12 mouse cellular contexts compared by ENCODE assay signal in the genomic region with DNA sequence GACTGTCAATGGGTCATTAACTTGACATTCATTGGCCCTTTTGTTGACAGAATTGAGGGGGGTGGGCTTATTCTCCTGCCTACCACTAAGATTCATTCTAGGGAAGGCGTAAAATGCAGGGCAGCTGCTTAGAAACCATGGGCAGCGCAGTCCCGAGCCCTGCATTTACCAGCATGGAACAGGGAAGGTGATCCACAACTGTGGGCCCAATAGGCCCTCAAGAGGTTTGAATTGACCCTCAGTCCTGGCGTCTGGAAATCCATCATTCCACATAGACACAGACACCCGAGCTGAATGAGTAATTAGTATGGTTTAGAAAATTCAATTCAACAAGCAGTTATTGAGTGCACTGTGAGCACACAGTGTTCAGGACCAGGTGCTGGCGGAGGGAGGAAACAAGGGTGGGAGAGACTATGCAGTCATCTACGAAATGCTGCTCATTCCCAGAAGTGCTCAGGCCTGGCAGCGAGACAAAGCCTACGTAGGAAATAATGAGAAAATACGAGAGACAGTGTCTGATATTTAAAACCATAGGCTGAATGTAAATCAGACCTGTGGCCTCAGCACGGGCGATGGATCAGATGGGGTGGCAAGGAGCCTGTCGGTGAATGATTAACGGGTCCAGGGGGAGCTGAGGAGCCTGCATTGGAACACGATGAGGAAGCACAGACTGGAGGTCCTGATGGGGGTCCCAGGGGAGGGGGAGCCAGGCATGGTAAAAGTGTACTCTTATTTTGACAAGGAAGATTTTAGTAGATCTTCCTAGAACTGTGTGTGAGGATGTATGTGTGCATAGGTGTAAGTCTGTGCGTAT. TPM values are rescaled to one million over a fixed set of nuclear protein-coding genes. Genes with fewer than 3 reads are reported as not detected.
DNase-seq lines count a peak whose midpoint lies in the region; ATAC-seq lines count a peak whose summit lies in the region.
"Had no signal": no experiment of that assay in that cellular context is flagged by ENCODE, and none has a peak within 500 bp of the region (broad histone marks: within the 10 kb centered on the region; RNA-seq: fewer than 3 reads in every experiment).

No protein-coding gene starts in this region.

- 61% methylated on average over 16 of the region's 16 CpGs for WGBS in midbrain, embryonic 12.5 days
- WGBS in midbrain, embryonic 11.5 days = 78% methylated on average over 16 of the region's 16 CpGs
- WGBS in forebrain, embryonic 15.5 days = 35% methylated on average over 16 of the region's 16 CpGs
- WGBS in limb, embryonic 10.5 days = 46% methylated on average over 16 of the region's 16 CpGs

- peak; percentile 42; the same call in 1 of the 2 replicates for ATAC-seq in midbrain, embryonic 12.5 days (ENCODE audit: low FRiP score, low read depth)
- no peak; the same call in 1 of the 2 replicates for ATAC-seq in midbrain, embryonic 11.5 days (ENCODE audit: low FRiP score)
- ATAC-seq in forebrain, embryonic 15.5 days (replicated peaks) = peak; percentile 55
- ATAC-seq in megakaryocyte progenitor cell, adult 5-6 weeks (replicated peaks; ENCODE audit: poor library complexity) = no peak

- H3K27ac ChIP-seq in midbrain, embryonic 12.5 days (replicated peaks) = peak overlapping the region; percentile 30; the same call in 1 of the 2 replicates
- no peak overlapping the region for H3K27ac ChIP-seq in midbrain, embryonic 11.5 days (ENCODE audit: low read depth, low read length)
- no peak overlapping the region for H3K27ac ChIP-seq in forebrain, embryonic 15.5 days (replicated peaks)
- H3K27ac ChIP-seq in limb, embryonic 10.5 days = peak overlapping the region; percentile 26; the same call in 1 of the 2 replicates

- H3K27me3 ChIP-seq in midbrain, embryonic 12.5 days = no peaks in the 10 kb centered on the region
- no peaks in the 10 kb centered on the region for H3K27me3 ChIP-seq in midbrain, embryonic 11.5 days (ENCODE audit: control insufficient read depth, insufficient read depth, low read length)
- no peaks in the 10 kb centered on the region for H3K27me3 ChIP-seq in forebrain, embryonic 15.5 days
- no peaks in the 10 kb centered on the region for H3K27me3 ChIP-seq in limb, embryonic 10.5 days (ENCODE audit: low read depth, poor library complexity, severe bottlenecking)

- no peak overlapping the region for H3K4me3 ChIP-seq in midbrain, embryonic 12.5 days
- H3K4me3 ChIP-seq in midbrain, embryonic 11.5 days (ENCODE audit: low read depth, low read length) = no peak overlapping the region
- no peak overlapping the region for H3K4me3 ChIP-seq in forebrain, embryonic 15.5 days
- no peak overlapping the region for H3K4me3 ChIP-seq in limb, embryonic 10.5 days

- no peaks in the 10 kb centered on the region for H3K36me3 ChIP-seq in midbrain, embryonic 12.5 days
- no peaks in the 10 kb centered on the region for H3K36me3 ChIP-seq in midbrain, embryonic 11.5 days (ENCODE audit: control insufficient read depth, insufficient read depth, low read length)
- H3K36me3 ChIP-seq in forebrain, embryonic 15.5 days = no peaks in the 10 kb centered on the region
- no peaks in the 10 kb centered on the region for H3K36me3 ChIP-seq in limb, embryonic 10.5 days

- H3K4me1 ChIP-seq in midbrain, embryonic 12.5 days = peaks cover 18% of the 10 kb centered on the region
- H3K4me1 ChIP-seq in midbrain, embryonic 11.5 days (ENCODE audit: control insufficient read depth, insufficient read depth, low read length) = peaks cover 4% of the 10 kb centered on the region; the same call in 1 of the 2 replicates
- H3K4me1 ChIP-seq in forebrain, embryonic 15.5 days = peaks cover 14% of the 10 kb centered on the region
- H3K4me1 ChIP-seq in limb, embryonic 10.5 days = peaks cover 72% of the 10 kb centered on the region

- no peak for DNase-seq in midbrain, embryonic 11.5 days (ENCODE audit: low spot score, missing footprints)
- DNase-seq in limb, embryonic 10.5 days (ENCODE audit: low spot score) = no peak
- peak; percentile 33 to 45 for DNase-seq in thymus, postnatal 36 days
- no peak for DNase-seq in T-cell, adult 2 months (ENCODE audit: low spot score)
- DNase-seq: cerebellum, postnatal 36 days; kidney, adult 8-10 months; lung, adult 18-20 months had no signal

- no peaks in the 10 kb centered on the region for H3K9me3 ChIP-seq in midbrain, embryonic 12.5 days
- no peaks in the 10 kb centered on the region for H3K9me3 ChIP-seq in midbrain, embryonic 11.5 days (ENCODE audit: control insufficient read depth, low read length)
- H3K9me3 ChIP-seq in forebrain, embryonic 15.5 days = no peaks in the 10 kb centered on the region
- H3K9me3 ChIP-seq in limb, embryonic 10.5 days (replicated peaks) = no peaks in the 10 kb centered on the region

- H3K4me2 ChIP-seq in midbrain, embryonic 12.5 days (replicated peaks) = no peak overlapping the region
- no peak overlapping the region for H3K4me2 ChIP-seq in midbrain, embryonic 11.5 days
- H3K4me2 ChIP-seq in forebrain, embryonic 15.5 days (replicated peaks) = no peak overlapping the region
- H3K4me2 ChIP-seq: heart, embryonic 11.5 days had no signal

- no peak overlapping the region for H3K9ac ChIP-seq in midbrain, embryonic 12.5 days (replicated peaks)
- H3K9ac ChIP-seq in midbrain, embryonic 11.5 days (ENCODE audit: low read length) = no peak overlapping the region
- H3K9ac ChIP-seq in forebrain, embryonic 15.5 days (replicated peaks) = no peak overlapping the region

RNA-seq across cellular contexts. Expression of a gene that starts 50.5 kb away (rescaled TPM):
- polyA plus RNA-seq in midbrain, embryonic 12.5 days (2016; fragmentation: Nextera tagmentation; extraction: Ambion mirVana) = not detected in 2 replicates
- 0.28 TPM in 1 of 2 replicates, not detected in the other for polyA plus RNA-seq in midbrain, embryonic 11.5 days (2014; fragmentation: Nextera tagmentation; extraction: Ambion mirVana)
- 0.15 and 0.32 TPM in 2 replicates for polyA plus RNA-seq in forebrain, embryonic 15.5 days (2015; fragmentation: Nextera tagmentation; extraction: Ambion mirVana)
- polyA plus RNA-seq in limb, embryonic 10.5 days (2016; fragmentation: Nextera tagmentation; extraction: Ambion mirVana) = not detected in 2 replicates
- not detected in 2 replicates for total RNA-seq in megakaryocyte progenitor cell, adult 5-6 weeks (2015)
- not detected in 2 replicates for total RNA-seq in megakaryocyte progenitor cell, adult 5-6 weeks (2017)
- total RNA-seq: left cerebral cortex, postnatal 25 days had no signal

Comparison
In these comparisons a context has a peak if more than half of its experiments do, and no peak if none do; other contexts are left out.
1. ATAC-seq: peak in midbrain, embryonic 12.5 days (single experiment) and forebrain, embryonic 15.5 days (single experiment); none in midbrain, embryonic 11.5 days (single experiment) and megakaryocyte progenitor cell, adult 5-6 weeks (single experiment).
2. H3K27ac ChIP-seq: peak in midbrain, embryonic 12.5 days (single experiment) and limb, embryonic 10.5 days (single experiment); none in midbrain, embryonic 11.5 days (single experiment) and forebrain, embryonic 15.5 days (single experiment).
3. DNase-seq: peak in thymus, postnatal 36 days (2 of 2); none in midbrain, embryonic 11.5 days (single experiment), limb, embryonic 10.5 days (single experiment) and T-cell, adult 2 months (single experiment).